Mouse (Mus musculus): Measurements from ENCODE around the gene Plcl2. TPM values are rescaled to one million over a fixed set of nuclear protein-coding genes. Genes with fewer than 3 reads are reported as not detected.

The Plcl2 gene
- polyA plus RNA-seq, 1 experiment from 2014 or later: 5.6 TPM

- no peak overlapping the region for H3K4me2 ChIP-seq
- no peaks in the 10 kb centered on the region for H3K9me3 ChIP-seq (ENCODE audit: low read depth, low read length)
- no peak overlapping the region for H3K27ac ChIP-seq (ENCODE audit: low read depth)
- H3K4me1 ChIP-seq (ENCODE audit: insufficient read depth): no peaks in the 10 kb centered on the region
- no peak overlapping the region for H3K9ac ChIP-seq
- H3K36me3 ChIP-seq (ENCODE audit: insufficient read depth): no peaks in the 10 kb centered on the region
- no peaks in the 10 kb centered on the region for H3K27me3 ChIP-seq (ENCODE audit: insufficient read depth, low read length)
- ATAC-seq (ENCODE audit: insufficient read depth) (no peak), DNase-seq (no peak)
- WGBS: 87% methylated on average over 2 of the region's 2 CpGs
- H3K4me3 ChIP-seq (ENCODE audit: low read depth, low read length): no peak overlapping the region
- TF ChIP-seq CTCF (IDR thresholded peaks at IDR 0.05; ENCODE audit: low read depth): no peak
Observed at GRCm38 (mm10) chr17:50488895-50489294, 20.3 kb upstream of the Plcl2 start.

GRCm38 (mm10) chr17:50490644-50491430 lies 18.4 kb upstream of the Plcl2 start:
- H3K36me3 ChIP-seq (ENCODE audit: insufficient read depth): no peaks in the 10 kb centered on the region
- ATAC-seq (ENCODE audit: insufficient read depth) (no peak), DNase-seq (no peak)
- no peaks in the 10 kb centered on the region for H3K9me3 ChIP-seq (ENCODE audit: low read depth, low read length)
- 83% methylated on average over 11 of the region's 11 CpGs for WGBS
- no peak for TF ChIP-seq CTCF (IDR thresholded peaks at IDR 0.05; ENCODE audit: low read depth)
- no peaks in the 10 kb centered on the region for H3K27me3 ChIP-seq (ENCODE audit: insufficient read depth, low read length)
- H3K9ac ChIP-seq: no peak overlapping the region
- no peak overlapping the region for H3K4me2 ChIP-seq
- no peak overlapping the region for H3K4me3 ChIP-seq (ENCODE audit: low read depth, low read length)
- no peaks in the 10 kb centered on the region for H3K4me1 ChIP-seq (ENCODE audit: insufficient read depth)
- no peak overlapping the region for H3K27ac ChIP-seq (ENCODE audit: low read depth)

DNA sequence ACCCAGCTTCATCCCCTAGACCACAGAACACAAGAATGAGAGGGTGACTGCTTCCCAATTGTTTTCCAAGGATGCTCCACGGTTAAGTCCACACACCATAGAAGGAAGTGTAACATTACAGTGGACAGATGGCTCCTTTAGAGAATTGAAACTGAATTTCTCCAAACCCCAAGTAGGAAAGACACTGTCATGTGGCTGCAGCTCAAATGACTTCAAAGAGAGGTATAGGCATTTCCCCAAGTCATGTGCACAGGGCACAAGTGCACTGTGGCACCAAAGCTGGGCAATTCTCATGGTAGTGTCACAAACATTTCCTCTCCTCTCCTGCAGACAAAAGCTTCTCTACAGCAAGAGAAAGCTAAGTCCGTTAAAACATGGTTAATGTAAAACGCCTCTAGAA lies 17.7 kb upstream of the Plcl2 start:
- no peaks in the 10 kb centered on the region for H3K27me3 ChIP-seq (ENCODE audit: insufficient read depth, low read length)
- ATAC-seq (ENCODE audit: insufficient read depth): no peak
- H3K9ac ChIP-seq: no peak overlapping the region
- no peak overlapping the region for H3K27ac ChIP-seq (ENCODE audit: low read depth)
- no peaks in the 10 kb centered on the region for H3K36me3 ChIP-seq (ENCODE audit: insufficient read depth)
- 81% methylated on average over 3 of the region's 3 CpGs for WGBS
- no peak for TF ChIP-seq CTCF (IDR thresholded peaks at IDR 0.05; ENCODE audit: low read depth)
- no peak overlapping the region for H3K4me3 ChIP-seq (ENCODE audit: low read depth, low read length)
- no peak overlapping the region for H3K4me2 ChIP-seq
- H3K4me1 ChIP-seq (ENCODE audit: insufficient read depth): no peaks in the 10 kb centered on the region
- no peak for DNase-seq
- H3K9me3 ChIP-seq (ENCODE audit: low read depth, low read length): no peaks in the 10 kb centered on the region

DNA sequence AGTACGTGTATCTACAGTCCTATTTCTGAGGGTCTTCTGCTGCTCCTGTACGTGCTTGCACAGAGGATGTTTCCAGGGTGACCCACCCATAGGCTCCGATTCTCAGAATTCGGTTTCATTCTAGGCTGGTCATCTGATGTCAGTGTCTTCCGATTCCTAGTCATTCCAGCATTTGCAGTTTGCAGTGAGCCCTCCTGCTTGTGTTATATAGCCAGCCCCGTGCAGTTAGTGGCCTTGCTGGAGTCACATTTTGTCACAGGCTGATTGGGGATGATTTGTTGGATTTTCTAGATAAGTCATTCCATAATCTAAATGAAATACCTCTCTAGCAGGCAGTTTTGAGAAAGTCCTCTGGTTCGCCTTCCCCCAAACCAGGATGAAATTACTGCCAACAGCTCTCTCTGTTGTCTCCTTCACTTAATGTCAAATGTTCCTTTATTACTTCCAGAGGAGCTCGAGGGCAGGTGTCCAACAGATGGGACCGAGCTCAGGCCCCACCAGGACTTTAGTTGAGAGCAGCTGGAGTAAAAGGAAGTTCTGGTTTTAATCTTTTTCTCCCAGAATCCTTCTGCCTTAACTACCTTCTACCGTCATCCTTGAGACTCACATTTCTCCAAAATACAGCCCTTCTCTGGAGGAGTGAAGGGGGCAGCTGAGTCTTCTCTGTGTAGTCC lies 13.8 kb upstream of the Plcl2 start:
- Histone ChIP-seq H3K9me3 (ENCODE audit: low read depth, low read length) (no peaks in the 10 kb centered on the region), H3K27me3 (ENCODE audit: insufficient read depth, low read length) (no peaks in the 10 kb centered on the region), H3K27ac (ENCODE audit: low read depth) (no peak overlapping the region), H3K4me3 (ENCODE audit: low read depth, low read length) (no peak overlapping the region), H3K4me2 (no peak overlapping the region), H3K9ac (no peak overlapping the region), H3K4me1 (ENCODE audit: insufficient read depth) (no peaks in the 10 kb centered on the region), H3K36me3 (ENCODE audit: insufficient read depth) (no peaks in the 10 kb centered on the region)
- DNase-seq: no peak
- 72% methylated on average over 10 of the region's 10 CpGs for WGBS
- ATAC-seq (ENCODE audit: insufficient read depth): no peak
- TF ChIP-seq CTCF (IDR thresholded peaks at IDR 0.05; ENCODE audit: low read depth): no peak

DNA sequence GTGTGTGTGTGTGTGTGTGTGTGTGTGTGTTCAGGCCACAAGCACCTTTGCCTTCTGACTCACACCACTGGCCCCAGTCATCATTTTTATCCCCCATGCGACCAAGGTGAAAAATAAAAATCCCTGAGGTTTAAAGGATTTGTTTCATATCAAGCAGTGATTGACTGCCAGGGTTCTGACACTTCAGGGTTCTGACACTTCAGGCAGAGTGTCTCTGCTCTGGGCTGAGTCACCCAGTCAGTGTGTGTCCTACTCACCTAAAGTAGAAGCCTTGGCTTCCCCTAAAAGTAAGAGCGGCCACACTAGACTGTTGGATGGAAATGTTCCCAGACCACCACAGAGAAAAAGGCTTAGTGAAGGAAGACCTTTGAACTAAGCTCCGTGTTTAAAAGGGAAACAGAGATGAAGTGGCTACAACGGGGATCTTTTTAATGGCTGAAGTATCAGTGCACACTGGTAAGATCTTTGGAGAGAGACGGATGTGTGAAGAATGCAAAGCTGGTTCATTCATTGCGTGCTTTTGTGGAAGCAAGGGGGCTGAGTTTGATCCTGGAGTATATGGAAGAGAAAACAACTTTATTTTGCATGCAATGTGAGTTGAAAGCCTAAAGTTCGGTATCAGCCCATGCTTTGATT lies 11.0 kb upstream of the Plcl2 start:
- no peaks in the 10 kb centered on the region for H3K9me3 ChIP-seq (ENCODE audit: low read depth, low read length)
- H3K9ac ChIP-seq: no peak overlapping the region
- no peaks in the 10 kb centered on the region for H3K4me1 ChIP-seq (ENCODE audit: insufficient read depth)
- H3K36me3 ChIP-seq (ENCODE audit: insufficient read depth): no peaks in the 10 kb centered on the region
- no peak for ATAC-seq (ENCODE audit: insufficient read depth)
- H3K4me3 ChIP-seq (ENCODE audit: low read depth, low read length): no peak overlapping the region
- no peaks in the 10 kb centered on the region for H3K27me3 ChIP-seq (ENCODE audit: insufficient read depth, low read length)
- H3K27ac ChIP-seq (ENCODE audit: low read depth): no peak overlapping the region
- no peak for TF ChIP-seq CTCF (IDR thresholded peaks at IDR 0.05; ENCODE audit: low read depth)
- no peak for DNase-seq
- 48% methylated on average over 7 of the region's 7 CpGs for WGBS
- H3K4me2 ChIP-seq: no peak overlapping the region

GRCm38 (mm10) chr17:50499091-50499790 lies 10.0 kb upstream of the Plcl2 start:
- no peak overlapping the region for H3K9ac ChIP-seq
- no peak overlapping the region for H3K27ac ChIP-seq (ENCODE audit: low read depth)
- H3K9me3 ChIP-seq (ENCODE audit: low read depth, low read length): no peaks in the 10 kb centered on the region
- no peak overlapping the region for H3K4me3 ChIP-seq (ENCODE audit: low read depth, low read length)
- DNase-seq (no peak), ATAC-seq (ENCODE audit: insufficient read depth) (no peak)
- TF ChIP-seq CTCF (IDR thresholded peaks at IDR 0.05; ENCODE audit: low read depth): no peak
- no peaks in the 10 kb centered on the region for H3K4me1 ChIP-seq (ENCODE audit: insufficient read depth)
- no peaks in the 10 kb centered on the region for H3K27me3 ChIP-seq (ENCODE audit: insufficient read depth, low read length)
- H3K4me2 ChIP-seq: no peak overlapping the region
- WGBS: 84% methylated on average over 16 of the region's 16 CpGs
- no peaks in the 10 kb centered on the region for H3K36me3 ChIP-seq (ENCODE audit: insufficient read depth)

DNA sequence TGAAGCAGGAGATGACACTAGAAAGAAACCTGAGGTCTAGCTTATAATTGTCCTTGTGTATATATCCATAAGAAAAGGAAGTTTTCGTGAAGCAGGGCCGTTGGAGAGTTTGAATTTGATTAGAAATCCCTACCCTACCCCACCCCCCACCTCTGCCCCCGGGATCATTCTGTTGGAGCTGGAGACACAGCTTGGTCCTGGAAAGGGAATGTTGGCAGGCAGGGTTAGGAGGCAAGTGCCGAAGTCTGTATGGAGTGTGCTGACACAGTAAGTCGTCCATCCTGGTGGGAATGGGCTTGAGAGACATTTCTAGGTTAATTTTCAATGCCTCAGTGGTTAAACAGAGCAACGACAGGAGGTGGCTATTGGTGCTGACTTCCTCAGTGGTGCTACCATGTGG lies 8.4 kb upstream of the Plcl2 start:
- Histone ChIP-seq H3K4me3 (ENCODE audit: low read depth, low read length) (no peak overlapping the region), H3K27me3 (ENCODE audit: insufficient read depth, low read length) (no peaks in the 10 kb centered on the region), H3K4me2 (no peak overlapping the region), H3K9ac (no peak overlapping the region), H3K4me1 (ENCODE audit: insufficient read depth) (no peaks in the 10 kb centered on the region), H3K27ac (ENCODE audit: low read depth) (no peak overlapping the region), H3K9me3 (ENCODE audit: low read depth, low read length) (no peaks in the 10 kb centered on the region), H3K36me3 (ENCODE audit: insufficient read depth) (no peaks in the 10 kb centered on the region)
- WGBS: 74% methylated on average over 6 of the region's 6 CpGs
- DNase-seq (no peak), ATAC-seq (ENCODE audit: insufficient read depth) (no peak)
- TF ChIP-seq CTCF (IDR thresholded peaks at IDR 0.05; ENCODE audit: low read depth): no peak
